Mouse (Mus musculus) lung, postnatal 0 days (tissue): ENCODE measurements at regions not wholly inside any gene's neighbourhood (a gene's known extent, or its start where the extent isn't known, plus 50 kb on each side); places are given as distances from the start of the nearest gene placed in this dataset.

Source experiments
- ATAC-seq: fragments of 200-750 bp; cut with Nextera tagmentation; 2 replicates; pipeline ENCODE4 v1.8.0; 2017; ENCODE audit warnings: moderate library complexity
- DNase-seq: peaks from one replicate; pipeline ENCODE4 v3.0.0-alpha.2; 2016; ENCODE audit warnings: low spot score
- H3K27ac ChIP-seq: fragments of 300-500 bp; sonication (generic); 2 replicates; pipeline ENCODE4 v1.5.1; 2014; ENCODE audit warnings: antibody characterized with exemption, mild to moderate bottlenecking, low read length, mixed read lengths
- H3K27me3 ChIP-seq: fragments of 300-500 bp; sonication (generic); replicated peaks from 2 replicates; pipeline ENCODE4 v1.6.1; 2014; ENCODE audit warnings: low read length, mixed read lengths; ENCODE audit not compliant: insufficient read depth
- H3K36me3 ChIP-seq: fragments of 300-500 bp; sonication (generic); 2 replicates; pipeline ENCODE4 v1.6.1; 2014; ENCODE audit warnings: low read length, mixed read lengths; ENCODE audit not compliant: insufficient read depth
- H3K4me1 ChIP-seq: fragments of 300-500 bp; sonication (generic); 2 replicates; pipeline ENCODE4 v1.6.1; 2014; ENCODE audit warnings: antibody characterized with exemption, low read depth, low read length, mixed read lengths; ENCODE audit not compliant: insufficient read depth
- H3K4me2 ChIP-seq: fragments of 300-500 bp; sonication (generic); replicated peaks from 2 replicates; pipeline ENCODE4 v1.6.1; 2014; ENCODE audit warnings: low read depth, mild to moderate bottlenecking, low read length, moderate library complexity, mixed read lengths
- H3K4me3 ChIP-seq: fragments of 300-500 bp; sonication (generic); 2 replicates; pipeline ENCODE4 v1.5.1; 2014; ENCODE audit warnings: low read depth, low read length
- H3K9ac ChIP-seq: fragments of 300-500 bp; sonication (generic); replicated peaks from 2 replicates; pipeline ENCODE4 v1.6.1; 2014; ENCODE audit warnings: low read depth, mild to moderate bottlenecking
- H3K9me3 ChIP-seq: fragments of 300-500 bp; sonication (generic); 2 replicates; pipeline ENCODE4 v1.6.1; 2016; ENCODE audit warnings: low read length, mixed read lengths
- CTCF ChIP-seq: IDR thresholded peaks from 2 replicates; pipeline ENCODE4 v1.5.1; 2016; ENCODE audit warnings: antibody characterized with exemption, mild to moderate bottlenecking
- EP300 ChIP-seq: IDR thresholded peaks from 2 replicates; pipeline ENCODE4 v1.6.1; 2016; ENCODE audit warnings: antibody characterized with exemption, mild to moderate bottlenecking, control low read depth
- WGBS: fragments of 180-500 bp; shearing (Covaris S2); extraction: QIAGEN DNeasy Blood & Tissue Kit; methylation state at CpG from one replicate; pipeline ENCODE4 v1.1.7; 2014; 5-methylcytosine and 5-hydroxymethylcytosine counted together

GRCm38 (mm10) chr11:91051646-91052045 lies 363.5 kb upstream of the Tom1l1 start:
- Histone ChIP-seq H3K27me3 (no peaks in the 10 kb centered on the region), H3K9ac (no peak overlapping the region), H3K36me3 (no peaks in the 10 kb centered on the region), H3K4me2 (no peak overlapping the region), H3K27ac (no peak overlapping the region), H3K9me3 (no peaks in the 10 kb centered on the region), H3K4me1 (no peaks in the 10 kb centered on the region), H3K4me3 (no peak overlapping the region)
- no peak for ATAC-seq
- DNase-seq, result no peak
- WGBS, result 65% methylated on average over 3 of the region's 3 CpGs
- TF ChIP-seq CTCF, result no peak
- TF ChIP-seq EP300, result no peak

GRCm38 (mm10) chr11:91041486-91041885 lies 353.3 kb upstream of the Tom1l1 start:
- Histone ChIP-seq H3K9me3 (no peaks in the 10 kb centered on the region), H3K36me3 (no peaks in the 10 kb centered on the region), H3K4me3 (no peak overlapping the region), H3K9ac (no peak overlapping the region), H3K4me1 (no peaks in the 10 kb centered on the region), H3K4me2 (no peak overlapping the region), H3K27me3 (no peaks in the 10 kb centered on the region), H3K27ac (no peak overlapping the region)
- no peak for TF ChIP-seq CTCF
- no peak for TF ChIP-seq EP300
- no peak for DNase-seq
- ATAC-seq, result no peak
- WGBS, result 69% methylated on average over 3 of the region's 3 CpGs
